Mouse (Mus musculus) hindlimb bud, embryonic 11.5 days (tissue): Measurements from ENCODE around the gene Gm28635.
"Not testable (repeated sequence)": the region's sequence is repeated elsewhere in the genome, so short reads cannot be mapped to it uniquely, and the experiment has no call there.

Source experiments
- DNase-seq: peaks from one replicate; pipeline ENCODE4 v3.0.0-alpha.2; 2012; ENCODE audit warnings: low read depth, low spot score; ENCODE audit errors: extremely low spot score

Gm28635 gene

DNA sequence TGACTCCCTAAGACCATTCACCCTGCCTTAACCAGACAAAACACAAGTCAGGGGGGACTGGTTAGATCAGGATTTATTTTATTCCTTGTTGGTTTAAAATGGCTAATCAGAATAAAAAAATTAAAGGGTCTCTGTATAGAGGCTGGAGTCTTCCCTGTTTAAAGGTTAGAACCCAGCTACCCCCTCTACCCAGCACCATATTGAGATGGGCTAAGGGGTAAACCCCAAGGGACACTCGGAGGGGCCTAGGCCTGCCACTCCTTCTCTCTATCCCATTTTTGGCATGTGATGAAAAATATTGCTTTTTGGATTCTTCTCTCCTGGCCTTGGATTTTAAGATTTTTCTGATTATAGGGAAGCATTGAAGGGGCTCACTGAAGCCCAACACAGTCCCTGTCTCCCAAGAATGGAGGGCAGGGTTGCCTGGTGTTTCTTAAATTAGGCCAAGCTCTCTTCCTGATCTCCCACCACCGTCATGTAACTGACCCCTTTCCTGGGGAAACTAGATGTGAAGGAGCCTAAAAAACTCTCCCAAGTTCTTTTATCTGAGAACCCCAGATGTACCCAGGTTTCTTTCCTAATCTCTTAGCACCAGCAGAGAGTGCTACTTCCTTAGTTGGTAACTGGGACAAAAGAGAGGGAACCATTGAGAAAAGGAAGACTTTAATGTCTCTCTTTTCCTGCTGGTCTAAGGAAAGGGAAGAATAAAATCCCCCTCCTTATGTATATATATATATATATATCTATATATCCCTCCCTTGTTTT, 10.4 kb upstream of the Gm28635 start:
- DNase-seq = no peak

DNA sequence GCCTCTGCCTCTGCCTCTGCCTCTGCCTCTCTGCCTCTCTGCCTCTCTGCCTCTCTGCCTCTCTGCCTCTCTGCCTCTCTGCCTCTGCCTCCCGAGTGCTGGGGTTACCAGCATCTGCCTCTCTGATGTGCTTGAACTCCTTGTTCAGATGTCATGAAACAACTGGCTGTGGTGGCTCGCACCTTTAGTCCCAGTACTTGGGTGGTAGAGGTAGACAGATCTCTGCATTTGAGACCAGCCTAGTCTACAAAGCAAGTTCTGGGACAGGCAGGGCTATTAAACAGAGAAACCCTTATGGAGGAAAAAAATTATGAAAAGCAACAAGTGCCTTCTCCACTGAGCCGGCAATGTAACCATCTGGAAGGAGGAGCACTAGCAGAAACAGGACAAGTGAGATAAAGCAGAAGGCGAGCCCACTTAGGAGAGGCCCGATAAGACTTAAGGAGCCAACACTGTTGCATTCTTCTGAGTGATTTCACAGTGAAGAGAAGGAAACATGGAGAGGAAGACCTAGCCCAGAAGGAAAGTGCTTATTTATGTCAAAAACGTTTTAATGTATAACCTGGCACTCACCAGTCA, 4.9 kb upstream of the Gm28635 start:
- no peak for DNase-seq

DNA sequence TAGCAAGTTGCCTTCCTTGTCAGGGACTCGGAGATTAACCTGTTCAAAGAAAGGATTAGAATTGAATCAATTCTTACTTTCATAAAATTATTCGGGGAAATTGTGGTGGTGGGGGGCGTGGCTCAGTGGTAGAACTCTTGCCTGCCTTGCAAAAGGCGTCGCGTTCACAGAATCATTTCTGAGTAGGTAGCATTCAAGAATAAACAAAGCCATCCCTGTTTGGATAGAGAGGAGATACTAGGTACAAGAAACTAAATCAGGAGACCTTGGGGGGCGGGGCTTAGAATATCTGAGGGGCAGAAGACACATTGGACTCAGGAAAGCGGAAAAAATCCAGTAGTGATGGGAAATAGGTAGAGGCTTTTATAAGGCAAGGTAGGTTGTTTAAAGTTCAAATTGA, 1.2 kb upstream of the Gm28635 start, which contains the start of gene Tmx2:
TSS of gene Tmx2 (minus strand) at position 125 of the 400 bp plus-strand sequence.
- no peak for DNase-seq

DNA sequence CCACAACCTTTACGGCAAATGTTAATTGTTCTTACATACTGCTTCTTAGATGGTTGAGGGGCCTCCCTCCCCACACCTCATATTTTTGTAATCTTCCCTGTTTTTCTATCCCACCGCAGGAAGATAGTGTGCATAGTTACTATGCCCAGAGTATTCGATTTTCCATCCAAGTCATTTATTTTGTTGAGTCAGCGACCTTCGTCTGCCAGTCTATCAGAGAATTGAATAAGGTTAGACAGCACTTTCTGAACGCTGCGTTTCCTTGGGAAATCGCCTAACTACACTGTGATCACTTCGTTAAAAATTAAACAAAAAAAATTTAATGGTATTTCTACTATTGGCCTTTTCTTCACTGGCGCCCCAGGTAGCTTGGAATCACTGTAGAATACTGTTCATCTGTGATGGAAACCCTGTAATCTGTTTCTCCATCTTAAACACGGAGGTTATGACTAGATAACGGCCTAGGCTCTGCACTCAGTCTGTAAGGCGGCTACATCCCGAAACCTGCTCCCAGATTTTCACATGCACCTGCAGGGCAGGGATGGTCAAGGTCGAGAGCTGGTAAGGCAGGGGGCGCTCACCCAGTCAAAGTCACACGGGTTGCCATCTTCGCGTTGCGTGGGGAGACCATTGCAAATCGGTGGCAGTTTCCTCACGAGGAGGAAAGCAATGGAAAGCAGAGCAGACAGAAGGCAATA, 422 bp downstream of the Gm28635 start:
- DNase-seq = no peak

DNA sequence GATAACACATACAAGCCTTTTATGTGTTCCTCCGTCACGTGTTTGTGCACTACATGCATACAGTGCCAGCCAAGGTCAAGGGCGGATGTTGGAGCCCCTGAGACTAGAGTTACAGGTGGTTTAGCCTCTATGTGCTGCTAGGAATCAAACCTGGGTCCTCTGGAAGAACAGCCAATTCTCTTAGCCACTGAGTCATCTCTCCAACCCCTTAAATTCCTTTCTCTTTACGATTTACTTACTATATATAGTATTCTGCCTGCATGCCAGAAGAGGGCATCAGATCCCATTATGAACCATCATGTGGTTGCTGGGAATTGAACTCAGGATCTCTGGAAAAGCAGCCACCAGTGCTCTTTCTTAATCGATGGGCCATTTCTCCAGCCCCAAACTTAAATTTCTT, 6.3 kb downstream of the Gm28635 start:
- not testable (repeated sequence) for DNase-seq

DNA sequence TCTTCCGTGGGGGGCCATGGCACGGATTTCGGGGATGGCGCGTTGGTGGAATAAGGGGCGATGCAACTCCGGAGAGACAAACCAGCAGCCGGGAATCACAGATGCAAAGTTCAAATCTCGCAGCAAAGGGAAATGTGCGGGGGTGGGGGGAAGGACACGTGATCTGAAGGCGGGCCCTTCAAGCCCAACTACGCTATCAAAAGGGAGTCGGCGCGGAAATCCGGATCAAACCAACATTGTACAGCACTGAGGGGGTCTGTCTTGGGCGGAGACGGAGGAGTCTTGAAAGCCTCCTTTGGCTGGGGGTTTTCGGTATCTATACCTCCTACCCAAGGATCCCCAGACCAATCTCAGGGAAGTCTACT, 7.3 kb downstream of the Gm28635 start, which contains the start of gene Selenoh:
TSS of gene Selenoh (minus strand) at position 202 of the 365 bp plus-strand sequence.
- peak; percentile 90 for DNase-seq

DNA sequence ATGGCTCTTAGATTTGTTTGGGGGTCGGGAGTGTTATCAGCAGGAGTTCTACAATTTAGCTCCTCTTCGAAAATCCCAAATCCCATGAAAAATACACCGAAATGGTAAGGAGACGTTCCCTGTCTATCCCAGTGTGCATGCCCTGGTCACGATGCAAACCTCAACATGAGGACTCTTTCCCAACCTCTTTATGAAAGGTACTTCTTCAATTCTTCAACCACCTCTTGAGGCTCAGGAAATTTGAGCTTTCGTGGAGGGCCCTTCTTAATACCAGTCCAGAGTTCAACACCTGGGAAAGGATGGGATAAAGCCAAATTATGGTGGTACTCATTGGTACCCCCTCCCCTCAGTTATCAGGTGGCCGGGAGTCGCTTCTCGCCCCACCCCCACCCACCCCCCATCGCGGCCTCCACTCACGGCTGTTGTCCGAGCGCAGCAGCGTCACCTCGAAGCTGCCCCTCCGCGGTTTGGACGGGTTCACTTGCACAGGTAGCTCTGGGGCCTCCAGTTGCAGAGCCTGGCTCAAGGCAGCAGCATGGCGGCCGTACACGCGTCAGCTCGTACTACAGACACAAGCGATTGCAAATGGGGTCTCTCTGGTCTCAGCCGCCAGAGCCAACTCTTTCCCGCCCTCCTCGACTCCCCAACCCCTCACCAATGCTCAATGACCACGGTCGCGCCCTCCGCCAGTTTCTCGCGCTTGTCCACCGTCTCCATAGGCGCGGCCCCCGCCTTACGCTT, 7.8 kb downstream of the Gm28635 start:
- DNase-seq = no peak

DNA sequence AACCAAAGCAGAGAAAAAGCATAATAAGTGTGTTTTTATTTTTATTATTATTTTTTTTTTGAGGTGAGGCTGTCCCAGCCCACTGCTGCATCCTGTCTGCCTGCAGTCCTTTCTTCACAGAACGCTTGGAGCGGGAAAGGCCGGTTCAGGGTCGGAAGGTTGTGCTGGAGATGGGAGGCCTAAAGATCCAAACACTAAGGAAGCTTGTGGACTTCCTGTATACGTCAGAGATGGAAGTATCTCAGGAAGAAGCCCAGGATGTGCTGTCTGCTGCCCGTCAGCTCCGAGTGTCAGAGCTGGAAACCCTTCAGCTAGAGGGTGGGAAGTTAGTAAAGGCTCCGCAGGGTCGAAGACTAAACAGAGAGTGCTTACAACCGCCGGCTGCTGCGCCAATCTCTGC, 11.8 kb downstream of the Gm28635 start:
- DNase-seq = no peak

DNA sequence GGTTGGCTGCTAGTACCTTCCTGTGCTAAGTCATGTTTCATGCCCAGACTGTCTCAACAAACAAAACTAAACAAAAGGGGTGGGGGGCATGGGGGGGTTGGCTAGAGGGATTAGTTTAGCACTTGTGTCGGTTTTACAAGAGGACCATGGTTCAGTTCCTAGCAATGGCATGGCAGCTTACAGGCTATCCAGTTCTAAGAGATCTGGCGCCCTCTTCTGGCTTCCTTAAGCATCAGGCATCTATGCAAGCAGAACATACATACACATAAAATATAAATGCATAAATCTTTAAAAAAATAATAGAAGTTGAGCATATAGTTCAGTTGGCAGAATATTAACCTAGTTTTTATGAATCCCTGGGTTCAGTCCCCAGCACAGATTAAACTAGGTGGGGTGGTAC, 15.0 kb downstream of the Gm28635 start:
- DNase-seq = no peak

DNA sequence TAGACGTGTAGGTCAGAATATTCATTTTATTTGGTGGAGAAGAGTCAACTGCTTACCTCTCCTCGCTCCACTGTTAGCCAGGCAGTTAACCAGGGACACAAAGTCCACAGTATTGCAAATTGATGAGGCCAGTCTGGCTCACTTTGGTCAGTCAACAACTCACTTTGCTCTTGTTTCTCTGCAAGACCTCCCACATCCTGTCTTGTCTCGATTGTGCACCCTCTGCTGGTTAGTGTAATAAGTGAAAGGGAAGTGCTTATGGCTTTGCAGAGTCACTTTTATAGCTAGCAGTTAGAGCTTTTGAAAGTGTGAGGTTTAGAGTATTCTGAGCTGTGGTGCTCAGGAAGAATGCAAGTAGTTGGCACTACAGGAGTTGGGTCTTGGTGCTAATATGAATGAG, 17.6 kb downstream of the Gm28635 start:
- DNase-seq = no peak

DNA sequence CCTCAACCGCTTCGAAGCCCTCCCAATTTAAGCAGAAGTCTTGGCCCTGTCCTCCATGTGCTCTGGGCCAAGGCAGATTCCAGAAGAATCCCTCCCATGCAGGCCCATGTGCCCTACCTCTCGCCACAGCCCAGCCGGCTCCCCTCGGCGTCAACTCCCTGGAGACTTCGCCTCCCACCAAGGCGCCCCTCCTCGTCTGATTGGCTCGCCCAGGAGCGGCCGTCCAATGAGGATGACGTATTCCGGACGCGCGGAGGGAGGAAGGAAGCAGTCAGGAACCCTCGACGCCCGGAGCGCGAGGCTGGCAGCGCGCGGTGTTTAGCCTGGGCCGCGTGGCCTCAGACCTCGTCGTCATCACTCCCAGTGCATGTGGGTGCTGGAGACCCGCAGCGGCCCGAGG, 19.0 kb downstream of the Gm28635 start, which contains the start of gene Btbd18:
TSS of gene Btbd18 (plus strand) at position 274 of the 400 bp plus-strand sequence.
- no peak for DNase-seq

DNA sequence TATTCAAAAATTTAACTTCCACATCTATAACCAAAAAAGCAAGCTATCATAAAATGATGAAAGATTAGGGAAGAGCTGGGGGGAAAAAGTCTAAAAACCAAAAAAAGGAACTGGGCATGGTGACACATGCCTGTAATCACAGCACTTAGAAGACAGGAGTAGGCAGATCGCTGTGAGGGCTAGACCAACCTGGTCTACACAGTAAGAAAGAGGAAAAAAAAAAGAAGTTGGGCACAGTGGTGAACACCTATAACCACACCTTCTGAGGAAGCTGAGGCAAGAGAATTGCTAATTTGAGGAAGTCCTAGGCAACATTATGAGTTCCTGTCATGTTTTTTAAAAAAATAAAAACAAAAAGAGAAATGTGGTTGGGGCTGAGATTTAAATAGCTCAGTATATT, 22.0 kb downstream of the Gm28635 start:
- DNase-seq = no peak

DNA sequence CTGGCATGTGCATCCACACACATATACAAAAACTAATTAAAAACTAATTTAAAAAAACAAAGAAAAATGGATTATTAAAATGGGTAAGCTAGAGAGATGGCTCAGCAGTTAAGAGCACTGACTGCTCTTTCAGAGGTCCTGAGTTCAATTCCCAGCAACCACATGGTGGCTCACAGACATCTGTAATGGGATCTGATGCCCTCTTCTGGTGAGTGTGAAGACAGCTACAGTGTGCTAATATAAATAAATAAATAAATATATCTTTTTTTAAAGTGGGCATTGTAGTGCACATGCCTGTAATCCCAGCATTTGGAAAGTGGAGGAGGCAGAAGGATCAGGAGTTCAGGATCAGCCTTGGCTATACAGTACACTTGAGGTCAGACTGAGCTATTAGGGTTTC, 24.5 kb downstream of the Gm28635 start:
- DNase-seq = no peak

DNA sequence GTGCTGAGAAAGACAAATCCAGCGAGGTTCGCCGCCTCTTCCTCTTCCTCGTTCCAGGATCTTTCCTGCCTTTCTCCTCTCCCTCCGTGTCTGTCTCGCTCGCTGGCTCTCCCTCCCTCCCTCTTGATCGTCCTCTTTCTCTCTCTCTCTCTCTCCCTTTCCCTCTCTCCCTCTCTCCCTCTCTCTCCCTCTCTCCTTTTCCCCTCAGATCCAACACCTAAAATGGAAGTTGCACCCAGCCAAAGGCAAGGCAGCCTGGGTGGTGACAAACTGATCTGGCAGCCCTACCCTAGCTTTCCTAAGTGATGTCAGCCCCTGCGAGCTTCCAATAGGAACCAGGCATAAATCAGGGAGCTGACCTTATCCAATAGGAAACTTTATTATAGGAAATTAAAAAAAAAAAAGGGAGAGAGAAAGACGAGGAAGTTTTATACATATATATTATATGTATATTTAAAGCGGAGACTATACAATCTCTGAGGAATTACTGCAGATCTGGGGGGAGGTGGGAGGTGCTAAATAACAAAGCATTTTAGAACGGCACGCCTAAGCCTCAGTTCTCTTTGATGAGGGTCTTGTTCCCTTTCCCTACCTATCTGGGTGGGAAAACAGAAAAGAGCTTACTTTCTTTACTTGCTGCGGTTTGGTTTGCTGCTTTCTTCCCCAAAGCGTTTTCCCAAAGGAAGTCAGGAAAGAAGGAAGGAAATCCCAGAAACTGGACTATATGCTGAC, 27.2 kb downstream of the Gm28635 start, which contains the start of gene Ctnnd1:
TSS of gene Ctnnd1 (minus strand) at position 302 of the 732 bp plus-strand sequence.
- DNase-seq = peak; percentile 92

DNA sequence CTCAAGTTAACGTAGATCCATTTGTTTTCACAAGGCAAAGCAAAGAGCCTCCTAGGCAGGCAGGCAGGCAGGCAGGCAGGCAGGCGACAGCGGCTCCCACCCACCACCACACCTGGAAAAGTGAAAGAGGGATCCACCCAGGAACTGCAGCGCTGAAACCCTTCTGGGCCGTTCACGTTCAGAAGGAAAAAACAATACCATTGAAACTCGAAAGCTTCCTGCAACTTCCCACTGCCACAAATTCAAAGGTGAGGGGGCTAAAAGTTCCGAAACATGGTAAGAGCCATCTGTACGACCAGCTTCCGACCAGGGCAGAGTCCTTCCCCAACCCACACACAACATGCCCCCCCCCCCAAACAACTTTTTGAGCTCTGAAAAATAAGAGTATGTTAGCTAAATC, 28.2 kb downstream of the Gm28635 start:
- DNase-seq = no peak

DNA sequence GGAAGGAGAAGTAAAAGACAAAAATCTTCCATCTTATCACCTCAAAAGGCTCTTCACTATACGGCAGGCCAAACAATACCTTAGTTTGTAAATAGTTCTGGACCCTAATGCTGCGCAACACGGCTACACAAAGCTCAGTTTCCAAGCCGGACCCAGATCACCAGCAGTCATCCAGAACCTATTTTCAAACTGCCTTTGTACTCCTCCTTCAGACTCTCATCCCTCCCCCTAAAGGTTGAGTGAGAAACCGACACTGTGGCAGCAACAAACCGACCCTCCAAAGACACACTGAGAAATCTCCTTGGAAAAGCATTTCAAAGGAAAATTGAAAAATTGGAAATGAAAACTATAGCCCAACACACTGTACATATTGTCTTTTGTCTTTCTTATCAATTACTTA, 29.5 kb downstream of the Gm28635 start:
- no peak for DNase-seq

DNA sequence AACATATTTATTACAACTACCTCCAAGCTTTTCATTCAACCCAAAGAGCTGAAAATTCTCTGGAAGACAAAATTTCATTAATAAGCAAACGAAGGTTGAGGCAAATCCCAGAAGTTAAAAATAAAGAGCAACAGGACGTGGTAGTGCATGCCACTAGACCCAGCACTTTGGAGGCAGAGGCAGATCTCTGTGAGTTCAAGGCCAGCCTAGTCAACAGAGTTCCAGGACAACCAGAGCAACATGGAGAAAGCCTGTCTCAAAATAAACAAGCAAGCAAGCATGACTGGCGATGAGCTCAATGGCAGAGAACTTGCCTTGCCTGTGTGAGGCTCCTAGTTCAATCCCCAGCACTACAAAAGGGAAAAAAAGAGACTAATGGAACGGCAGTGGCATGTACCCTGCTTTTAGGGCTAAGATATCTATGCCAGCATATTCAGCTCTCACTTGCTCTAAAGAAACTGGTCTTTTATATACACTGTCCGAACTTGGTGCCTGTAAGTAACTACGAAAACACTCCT, 30.7 kb downstream of the Gm28635 start:
- DNase-seq = no peak

DNA sequence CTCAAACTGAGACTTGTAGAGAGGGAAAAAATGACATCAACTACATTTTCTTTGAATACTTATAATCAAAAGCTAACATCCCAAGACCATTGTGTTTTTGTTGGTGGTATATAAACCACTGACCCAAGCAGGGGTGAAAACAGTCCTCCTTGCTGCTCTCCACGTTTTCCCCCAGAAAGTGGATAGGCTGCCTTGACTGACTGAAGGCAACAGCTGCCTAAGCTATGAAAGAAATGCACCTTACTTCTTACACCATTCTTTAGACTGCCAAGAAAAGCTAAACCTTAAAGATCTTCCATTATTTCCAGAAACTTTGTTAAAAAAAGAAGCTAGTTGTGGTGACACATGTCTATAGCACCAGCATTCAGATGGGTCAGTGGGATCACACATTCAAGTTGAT, 31.7 kb downstream of the Gm28635 start:
- DNase-seq = no peak

DNA sequence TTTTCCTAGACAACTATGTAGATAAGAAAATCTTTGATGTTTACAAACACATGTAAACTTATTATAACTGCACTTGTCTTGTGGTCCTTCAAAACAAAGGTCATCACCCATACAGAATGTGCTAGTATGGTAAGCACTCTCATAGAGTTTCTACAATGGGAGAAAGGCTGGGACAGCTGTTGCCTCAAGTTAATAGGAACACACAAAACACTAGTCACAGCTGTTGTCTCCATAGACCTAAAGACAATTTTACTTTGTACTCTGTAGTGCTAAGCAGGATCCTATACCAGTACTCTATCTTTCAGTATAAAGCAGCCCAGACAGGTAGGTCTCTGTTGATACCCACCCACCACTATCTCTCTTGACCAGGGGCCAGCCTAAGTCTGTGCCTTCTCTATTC, 37.0 kb downstream of the Gm28635 start:
- no peak for DNase-seq
